Mouse (Mus musculus) heart, postnatal 4 days (tissue): ENCODE results near the gene Foxe3. TPM values are rescaled to one million over a fixed set of nuclear protein-coding genes. Genes with fewer than 3 reads are reported as not detected.
"Not testable (repeated sequence)": the region's sequence is repeated elsewhere in the genome, so short reads cannot be mapped to it uniquely, and the experiment has no call there.

Experiments used
- DNase-seq: peaks from one replicate; pipeline ENCODE4 v3.0.0; 2021
- total RNA-seq, 2 experiments: library from RNA; stranded (reverse); gene quantifications; 2 replicates each; pipeline ENCODE4 v1.2.3; 2021

Gene Foxe3
- not detected for total RNA-seq

DNA sequence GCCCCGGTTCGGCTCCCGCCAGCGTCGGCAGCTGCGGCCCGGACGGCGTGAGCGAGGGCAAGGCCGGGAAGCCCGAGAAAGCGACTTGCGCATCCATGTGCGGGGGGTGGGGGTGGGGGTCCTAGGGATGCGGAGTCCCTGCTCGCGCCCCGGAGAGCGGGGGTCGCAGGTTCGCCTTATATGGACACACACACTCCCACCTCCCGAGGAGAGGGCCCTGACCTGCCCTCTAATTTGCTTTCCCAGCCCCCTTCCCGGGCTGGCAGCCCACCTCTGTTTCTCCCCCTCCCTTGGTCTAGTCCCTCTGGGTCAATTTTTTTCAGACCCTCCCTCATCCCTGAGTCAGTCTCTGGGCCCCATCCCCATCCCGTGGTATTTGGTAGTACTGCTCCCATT is at the start of gene Foxe3:
Gene Foxe3, minus strand, starts transcription at position 97 of the 396 bp plus-strand sequence.
- no peak for DNase-seq

DNA sequence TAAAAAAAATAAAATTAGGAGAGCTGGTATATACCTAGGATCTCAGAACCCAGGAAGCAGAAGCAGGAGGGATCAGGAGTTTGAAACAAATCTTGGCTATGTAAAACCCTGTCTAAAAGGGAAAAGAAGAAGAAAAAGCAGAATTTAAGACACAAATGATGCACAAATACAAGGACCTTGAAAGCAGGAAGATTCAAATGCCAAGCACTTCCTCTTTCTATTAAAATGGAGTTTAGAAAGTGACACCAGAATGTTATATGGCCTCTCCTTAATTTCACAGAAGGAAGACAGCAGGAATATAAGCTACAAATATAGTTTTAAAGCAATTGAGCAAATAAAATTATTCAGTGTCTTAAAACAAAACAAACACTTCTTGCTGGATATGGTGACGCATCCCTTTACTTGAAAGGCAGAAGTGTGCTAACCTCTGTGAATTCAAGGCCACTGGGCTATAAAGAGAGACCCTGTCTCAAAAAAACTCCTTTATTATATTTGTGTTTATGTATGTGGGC is 47.5 kb upstream of the Foxe3 start:
- DNase-seq: no peak

DNA sequence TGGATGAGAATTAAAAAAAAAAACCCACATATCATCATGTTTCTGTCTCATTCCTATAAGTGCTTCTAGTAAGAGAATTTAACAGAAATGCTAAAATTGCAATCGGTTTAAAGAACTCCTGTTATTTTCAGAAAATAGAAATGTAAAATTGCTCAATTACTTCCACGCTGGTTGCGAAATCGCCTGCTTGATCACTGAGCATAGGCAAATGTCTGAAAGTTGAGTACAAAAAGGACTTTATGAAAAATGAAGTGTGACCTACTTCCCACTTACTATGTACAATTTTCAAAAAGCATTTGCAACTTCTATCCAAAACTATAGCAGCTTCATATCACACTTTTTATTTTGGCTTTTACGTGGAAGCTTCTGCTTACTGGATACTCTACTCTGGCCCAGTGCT is 44.9 kb upstream of the Foxe3 start:
- no peak for DNase-seq

DNA sequence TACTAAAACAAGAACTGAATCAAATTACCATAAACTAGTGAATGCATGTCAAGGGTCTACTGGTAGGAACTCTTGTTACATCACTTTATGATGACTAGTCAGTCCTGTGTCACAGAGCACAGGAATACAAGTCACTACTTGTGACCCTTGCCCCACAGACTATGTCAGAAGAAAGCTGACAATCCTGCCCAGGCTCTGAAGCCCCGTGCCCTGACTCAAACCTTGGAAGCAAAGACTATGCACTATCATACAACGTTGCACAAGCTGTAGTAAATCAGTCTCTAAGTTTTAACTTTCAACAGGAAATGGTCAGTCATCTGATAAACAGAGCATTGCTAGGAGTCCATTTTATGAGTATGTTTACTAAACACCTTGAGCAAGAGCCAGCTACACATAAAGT is 35.1 kb upstream of the Foxe3 start:
- DNase-seq: not testable (repeated sequence)

DNA sequence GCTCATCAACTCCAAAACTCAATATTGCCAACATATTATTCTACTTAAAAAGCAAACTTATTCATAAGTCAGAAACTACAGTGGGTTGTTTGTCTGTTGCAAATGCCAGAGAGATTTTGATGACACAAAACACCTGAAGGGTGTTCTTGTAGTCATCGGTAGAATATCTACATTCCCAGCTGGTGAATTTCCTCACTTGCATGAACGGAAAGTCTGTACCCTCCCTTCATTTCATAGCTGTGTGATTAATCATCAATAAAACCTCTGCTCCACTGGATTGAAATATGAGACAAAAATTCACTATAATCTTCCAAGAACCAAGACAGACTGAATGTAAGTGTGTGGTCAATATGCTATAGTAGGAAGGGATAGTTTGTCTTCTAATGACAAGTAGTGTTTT is 33.7 kb upstream of the Foxe3 start:
- DNase-seq: no peak

DNA sequence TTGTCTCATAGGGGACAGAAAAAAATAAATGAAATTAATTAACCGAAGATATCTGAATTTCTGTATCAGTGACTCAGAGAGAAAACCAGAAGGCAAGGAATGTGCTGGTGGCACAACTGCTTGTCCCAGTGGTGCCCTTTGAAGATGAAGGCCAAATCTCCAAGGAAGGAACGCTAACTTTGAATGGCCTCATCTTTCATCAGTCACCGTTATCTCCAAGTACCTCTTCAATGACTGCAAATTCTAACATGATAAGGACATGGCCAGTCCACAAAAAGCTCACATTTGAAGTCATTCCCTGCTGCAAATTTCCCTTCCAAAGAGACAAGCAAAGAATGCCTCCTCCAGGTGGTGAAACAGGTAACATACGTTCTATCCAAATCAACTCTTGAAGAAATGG is 33.0 kb upstream of the Foxe3 start:
- DNase-seq: no peak

DNA sequence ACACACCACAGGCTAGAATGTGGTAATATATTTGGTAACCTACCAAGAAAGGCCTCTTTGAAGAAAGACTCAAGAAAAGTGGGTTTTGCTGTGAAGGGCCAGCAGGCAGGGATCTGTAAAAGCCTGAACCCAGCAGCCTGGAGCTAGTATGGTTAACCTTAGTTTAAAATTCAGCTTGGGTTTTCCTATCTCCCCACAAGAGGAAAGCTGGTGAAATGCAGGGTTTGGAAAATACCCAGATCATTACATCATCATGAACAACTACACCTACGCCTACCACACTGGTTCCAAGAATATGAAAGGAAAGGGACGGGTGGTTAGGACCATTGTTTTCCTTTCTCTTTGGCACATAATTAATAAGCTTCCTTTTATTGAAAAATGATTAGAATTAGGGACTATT is 32.4 kb upstream of the Foxe3 start:
- DNase-seq: no peak

DNA sequence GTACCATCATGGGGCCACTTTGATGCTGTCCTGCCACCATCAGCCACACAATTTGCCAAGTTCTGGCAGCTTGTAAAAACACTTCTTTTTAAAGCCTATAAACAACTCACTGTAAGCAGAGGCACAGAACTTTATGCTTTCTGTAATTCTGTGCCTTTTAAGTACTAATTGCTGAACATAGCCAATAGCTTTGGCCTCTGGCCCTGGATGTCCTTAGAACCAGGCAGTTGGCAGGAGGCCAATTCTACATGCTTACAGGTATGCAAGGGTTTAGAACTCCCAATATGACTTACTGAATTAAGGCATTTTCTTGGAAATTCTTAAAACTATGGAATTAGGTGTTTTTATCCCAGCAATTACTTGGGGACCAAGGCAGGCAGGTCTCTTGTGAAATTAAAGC is 31.6 kb upstream of the Foxe3 start:
- peak; percentile 16 for DNase-seq

DNA sequence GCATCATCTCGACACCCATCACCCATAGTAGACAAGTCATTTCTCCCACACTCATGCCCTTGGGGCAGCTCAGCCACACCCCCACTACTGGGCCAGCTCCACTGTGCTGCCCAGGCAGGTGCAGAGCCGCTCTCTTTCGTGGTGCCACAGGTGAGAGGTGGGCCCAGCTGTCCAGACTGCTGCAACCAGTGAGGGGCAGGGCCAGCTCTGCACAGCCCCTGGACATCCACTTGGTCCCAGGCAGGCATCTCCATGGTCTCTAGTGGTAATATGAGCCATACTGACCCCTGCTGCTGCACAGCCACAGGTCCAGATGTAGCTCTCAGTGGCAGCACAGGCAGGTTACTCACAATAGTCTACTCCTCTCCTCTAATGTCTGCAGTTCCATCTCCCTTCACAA is 27.4 kb upstream of the Foxe3 start:
- DNase-seq: no peak

DNA sequence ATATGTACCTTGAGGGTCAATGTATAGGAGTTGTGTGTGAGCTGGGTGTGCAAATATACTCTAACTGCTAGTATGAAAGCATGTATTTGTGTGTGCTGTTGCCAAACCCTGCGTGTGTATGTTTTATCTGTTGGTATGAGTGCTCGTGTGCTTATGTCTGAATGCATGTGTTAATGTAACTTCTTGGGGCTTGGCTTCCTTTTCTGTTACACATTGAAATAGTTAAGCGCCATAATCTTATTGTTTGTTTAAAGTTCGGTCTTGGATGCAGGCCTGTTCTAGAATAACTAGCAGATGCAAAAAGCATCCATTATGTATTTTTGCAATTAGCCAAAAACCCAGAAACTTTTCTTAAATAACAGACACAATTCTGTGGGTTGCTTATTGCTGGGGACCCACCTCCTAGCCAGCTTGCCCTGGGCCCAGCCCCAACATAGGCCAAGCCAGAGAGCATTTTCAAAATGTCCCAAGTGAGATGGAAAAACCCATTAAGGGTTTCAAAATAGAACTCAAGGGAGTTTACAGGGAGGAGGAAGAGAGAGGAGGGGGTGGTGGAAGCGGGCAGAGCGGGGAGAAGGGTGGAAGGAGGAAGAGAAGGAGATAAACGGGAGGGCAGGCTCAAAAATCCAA is 22.2 kb upstream of the Foxe3 start:
- no peak for DNase-seq

DNA sequence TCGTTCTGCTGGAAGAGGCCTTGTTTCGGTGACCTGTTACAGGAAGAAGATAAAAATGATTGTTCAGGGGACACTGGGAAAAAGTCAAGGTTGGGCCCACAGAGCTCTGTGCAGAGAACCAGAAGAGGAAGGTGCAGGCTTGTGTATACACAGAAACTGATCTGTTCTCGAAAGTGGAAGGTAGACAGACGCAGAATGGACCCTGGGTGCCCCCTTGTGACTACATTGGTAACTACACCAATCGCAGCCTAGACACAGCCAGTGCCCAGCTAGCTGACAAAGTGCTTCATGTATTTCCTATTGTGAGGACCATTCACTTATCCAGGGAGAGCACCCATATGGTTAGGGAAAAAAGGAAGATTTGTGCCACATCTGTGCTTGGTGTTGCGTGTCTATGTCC is 21.6 kb upstream of the Foxe3 start:
- DNase-seq: peak; percentile 88

DNA sequence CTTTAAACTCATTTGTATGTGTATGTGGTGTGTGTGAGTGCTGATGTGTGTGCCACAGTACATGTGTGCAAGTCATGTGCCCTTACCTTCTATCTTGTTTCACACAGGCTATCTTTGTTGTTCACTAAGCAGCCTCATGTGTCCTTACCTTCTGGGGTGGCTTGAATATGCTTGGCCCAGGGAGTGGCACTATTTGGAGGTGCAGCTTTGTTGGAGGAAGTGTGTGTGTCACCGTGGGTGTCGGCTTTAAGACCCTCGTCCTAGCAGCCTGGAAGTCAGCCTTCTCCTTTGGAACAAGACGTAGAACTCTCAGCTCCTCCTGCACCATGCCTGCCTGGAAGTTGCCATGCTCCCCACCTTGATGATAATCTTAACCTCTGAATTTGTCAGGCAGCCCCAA is 20.6 kb upstream of the Foxe3 start:
- no peak for DNase-seq

DNA sequence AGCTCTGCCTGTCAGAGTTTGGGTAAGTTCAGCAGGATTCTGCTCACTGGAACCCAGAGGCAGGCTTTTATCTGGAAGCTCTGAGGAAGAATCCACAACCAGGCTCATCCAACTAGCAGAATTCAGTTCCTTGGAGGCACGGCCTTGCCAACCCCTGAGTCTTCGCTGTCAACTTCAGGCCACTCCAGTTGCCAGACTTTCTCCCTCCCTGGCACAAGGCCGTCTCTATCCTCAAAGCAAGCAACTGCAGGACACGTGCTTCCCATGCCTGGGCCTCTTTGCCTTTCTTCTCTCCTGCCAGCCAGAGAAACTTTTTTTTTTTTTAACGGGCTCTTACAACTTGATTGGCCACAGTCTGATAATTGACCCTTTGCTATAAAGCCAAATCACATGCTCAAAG is 19.2 kb upstream of the Foxe3 start:
- DNase-seq: no peak

DNA sequence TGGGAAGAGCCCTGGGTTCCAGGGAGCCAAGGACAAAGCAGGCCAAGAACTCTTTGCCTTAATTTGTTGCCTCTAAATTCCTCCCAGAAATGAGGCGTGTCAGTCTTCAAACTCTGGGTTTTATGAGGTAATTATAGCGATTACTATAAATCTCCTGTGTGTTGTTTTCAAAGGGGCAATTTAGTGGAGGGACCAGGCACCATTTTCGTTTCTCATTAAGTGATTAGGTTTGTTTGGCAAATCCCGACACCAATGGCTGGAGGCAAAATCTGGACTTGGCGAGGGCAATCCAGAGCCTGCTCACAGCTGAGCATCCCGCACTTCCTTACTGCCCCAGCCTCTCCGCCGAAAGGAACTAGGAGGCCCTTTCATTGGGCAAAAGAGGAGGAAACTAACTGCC is 16.8 kb upstream of the Foxe3 start:
- no peak for DNase-seq

DNA sequence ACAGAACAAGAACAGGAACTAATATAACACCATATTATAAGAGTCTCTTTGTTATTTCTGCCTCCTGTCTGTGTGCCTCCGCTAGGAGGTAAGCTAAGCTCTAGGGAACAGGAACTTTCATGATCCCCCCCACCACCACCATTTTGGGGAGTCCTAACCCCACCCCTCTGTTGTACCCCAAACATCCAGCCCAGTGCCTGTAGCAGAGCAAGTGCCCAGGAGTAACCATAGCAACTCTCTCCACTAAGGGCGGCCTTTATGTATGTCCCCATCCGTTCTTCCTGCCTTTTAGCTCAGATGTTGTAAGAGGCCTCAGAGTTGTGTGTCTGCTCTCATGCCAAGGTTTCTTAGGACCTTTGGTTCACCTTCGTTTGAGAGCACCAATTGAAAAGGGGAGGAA is 16.3 kb upstream of the Foxe3 start:
- no peak for DNase-seq

DNA sequence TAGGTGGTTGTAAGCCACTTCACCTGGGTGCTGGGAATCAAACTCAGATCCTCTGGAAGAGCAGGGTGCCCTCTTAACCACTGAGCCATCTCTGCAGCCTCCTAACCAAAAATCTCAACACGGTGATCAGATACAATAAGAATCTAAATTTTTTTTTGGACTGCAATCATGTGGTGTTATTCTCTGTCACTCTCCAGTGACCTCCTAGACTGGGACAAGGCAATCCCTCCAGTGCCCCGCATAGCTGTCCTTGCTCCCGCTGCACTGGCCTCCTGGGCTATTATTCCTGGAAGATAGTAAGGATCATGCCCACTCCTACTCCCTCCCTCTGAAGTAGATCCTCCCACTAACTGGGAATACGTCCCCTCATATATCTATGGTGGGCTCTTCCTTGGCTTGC is 15.5 kb upstream of the Foxe3 start:
- DNase-seq: no peak

DNA sequence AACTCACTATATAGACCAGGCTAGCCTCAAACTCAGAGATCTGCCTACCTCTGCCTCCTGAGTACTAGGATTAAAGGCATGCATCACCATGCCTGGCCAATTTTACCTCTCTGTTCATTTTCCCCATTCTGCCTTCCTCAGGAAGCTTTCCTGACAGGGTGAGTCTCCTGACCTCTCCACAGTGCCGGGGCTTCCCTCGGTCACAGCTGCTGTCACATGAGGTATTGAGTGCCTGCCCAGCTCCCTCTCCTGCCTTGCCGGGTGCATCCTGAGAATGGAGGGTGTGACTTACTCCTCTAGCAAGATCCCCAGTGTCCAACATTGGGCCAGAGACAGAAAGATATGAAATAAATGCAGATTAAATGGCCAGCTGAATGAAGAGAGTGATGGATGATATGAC is 12.4 kb upstream of the Foxe3 start:
- DNase-seq: no peak

DNA sequence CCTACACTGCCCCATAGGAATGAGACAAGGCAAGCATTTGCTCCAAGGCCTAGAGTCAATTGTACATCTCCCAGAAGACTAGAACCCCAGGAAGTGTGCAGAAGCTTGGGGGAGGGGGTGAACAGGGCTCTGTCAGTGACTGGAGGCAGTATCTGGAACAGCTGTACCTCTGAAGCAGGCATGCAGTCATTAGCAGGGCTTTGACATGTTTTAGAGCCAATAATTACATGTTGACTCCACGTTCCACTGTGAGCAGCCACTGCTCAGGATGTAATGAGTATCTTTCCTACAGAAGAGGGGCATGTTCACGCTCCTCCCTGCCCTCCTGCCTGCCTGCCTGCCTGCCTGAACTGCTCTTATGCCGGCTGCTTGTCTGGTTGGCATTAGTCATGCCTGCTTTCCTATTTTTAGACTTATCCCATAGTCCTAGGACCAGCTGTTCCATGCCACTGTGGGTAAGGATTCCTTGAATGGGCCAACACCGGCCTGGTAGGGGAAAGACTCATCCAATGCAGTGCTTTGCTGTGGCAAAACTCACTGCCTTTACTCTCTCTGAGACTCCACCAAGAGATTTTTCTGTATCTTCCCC is 11.7 kb upstream of the Foxe3 start:
- DNase-seq: no peak

DNA sequence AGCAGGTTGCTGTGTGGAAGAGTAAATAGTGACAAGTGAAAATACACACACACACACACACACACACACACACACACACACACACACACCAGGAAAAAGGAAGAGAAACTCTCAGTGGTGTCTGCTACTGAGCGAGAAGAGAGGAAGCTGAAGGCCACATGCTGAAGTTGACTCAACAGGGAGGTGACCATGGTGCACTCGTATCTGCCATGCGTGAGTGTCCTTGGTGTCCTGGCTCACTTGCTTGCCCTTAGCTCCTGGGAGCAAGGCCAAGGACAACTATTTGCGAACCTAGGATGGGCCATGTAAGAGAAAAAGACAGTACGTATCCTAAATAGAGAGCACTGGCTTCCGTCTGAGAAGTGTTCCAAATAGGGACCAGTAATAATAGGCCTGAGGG is 8.4 kb upstream of the Foxe3 start:
- DNase-seq: no peak

DNA sequence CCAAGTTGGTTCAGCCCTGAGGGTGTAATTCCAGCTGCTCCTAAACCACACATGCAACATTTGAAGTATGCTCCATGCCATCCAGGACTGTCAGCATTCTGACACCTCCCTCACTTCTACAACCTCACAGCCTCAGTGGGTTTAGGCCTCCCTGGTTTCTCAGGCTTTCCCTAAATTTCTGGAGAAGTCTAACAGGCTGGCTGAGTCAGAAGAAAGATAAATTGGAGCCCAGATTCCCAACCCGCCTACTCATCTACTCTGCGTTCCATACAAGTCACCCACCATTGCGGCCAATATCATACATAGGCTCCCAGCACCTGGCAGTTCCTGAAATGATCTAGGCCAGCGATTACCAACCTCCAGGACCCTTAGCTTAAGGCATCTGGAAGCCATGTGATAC is 6.9 kb upstream of the Foxe3 start:
- DNase-seq: no peak

DNA sequence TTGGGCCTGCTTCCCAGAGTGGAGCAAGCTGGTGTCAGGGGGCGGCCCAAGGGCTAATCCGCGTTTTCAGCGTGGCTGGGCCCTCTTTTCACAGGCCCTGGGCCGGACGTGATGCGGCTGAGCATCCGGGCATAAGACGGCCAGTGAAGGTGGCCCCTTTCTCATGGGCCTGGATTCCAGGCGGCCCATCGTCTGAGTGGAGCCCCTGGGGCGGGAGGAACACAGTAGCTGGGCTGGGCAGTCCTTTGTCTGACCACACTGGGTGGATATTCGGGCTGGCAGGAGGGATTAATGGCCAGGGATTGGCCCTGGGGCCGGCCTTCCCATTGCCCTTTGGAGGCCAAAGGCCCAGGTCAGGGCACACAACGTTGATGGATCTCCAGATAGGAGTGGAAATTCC is 3.3 kb upstream of the Foxe3 start:
- no peak for DNase-seq

DNA sequence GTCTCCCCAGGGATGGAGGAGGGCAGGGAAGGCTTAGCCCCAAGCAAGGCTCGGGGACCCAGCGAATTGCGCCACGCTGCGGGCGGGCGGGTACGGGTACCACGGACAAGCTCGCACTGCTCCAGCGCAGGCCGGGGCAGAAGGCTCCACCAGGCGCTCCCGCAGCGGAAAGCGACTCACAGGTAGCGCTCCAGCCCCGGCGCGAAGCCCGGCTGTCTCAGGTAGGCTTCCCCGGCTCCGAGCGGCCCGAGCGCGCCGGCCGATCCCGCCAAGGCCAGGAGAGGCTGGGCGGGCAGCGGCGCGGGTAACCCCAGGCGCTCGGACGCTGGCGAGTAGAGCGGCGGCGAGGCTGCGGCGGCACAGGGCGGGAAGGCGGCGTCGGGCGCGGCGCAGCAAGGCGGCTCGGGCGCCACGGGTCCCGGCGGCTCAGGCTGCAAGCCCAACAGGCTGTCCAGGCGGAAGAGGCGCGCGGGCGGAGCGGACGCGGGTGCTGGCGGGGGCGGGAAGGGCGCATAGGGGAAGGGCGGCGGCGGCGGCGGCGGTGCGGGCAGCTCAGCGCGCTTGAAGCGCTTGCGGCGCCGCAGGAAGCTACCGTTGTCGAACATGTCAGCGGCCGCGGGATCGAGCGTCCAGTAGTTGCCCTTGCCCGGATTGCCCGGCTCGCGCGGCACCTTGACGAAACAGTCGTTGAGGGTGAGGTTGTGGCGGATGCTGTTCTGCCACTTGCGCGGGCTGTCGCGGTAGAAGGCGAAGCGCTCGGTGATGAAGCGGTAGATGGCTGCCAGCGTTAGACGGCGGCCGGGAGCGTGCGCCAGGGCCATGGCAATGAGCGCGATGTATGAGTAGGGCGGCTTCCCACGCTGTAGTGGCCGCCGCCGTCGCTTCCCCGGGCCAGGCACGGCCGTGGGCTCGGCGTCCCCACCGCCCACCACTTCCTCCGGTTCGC is 569 bp downstream of the Foxe3 start:
- peak; percentile 32 for DNase-seq

DNA sequence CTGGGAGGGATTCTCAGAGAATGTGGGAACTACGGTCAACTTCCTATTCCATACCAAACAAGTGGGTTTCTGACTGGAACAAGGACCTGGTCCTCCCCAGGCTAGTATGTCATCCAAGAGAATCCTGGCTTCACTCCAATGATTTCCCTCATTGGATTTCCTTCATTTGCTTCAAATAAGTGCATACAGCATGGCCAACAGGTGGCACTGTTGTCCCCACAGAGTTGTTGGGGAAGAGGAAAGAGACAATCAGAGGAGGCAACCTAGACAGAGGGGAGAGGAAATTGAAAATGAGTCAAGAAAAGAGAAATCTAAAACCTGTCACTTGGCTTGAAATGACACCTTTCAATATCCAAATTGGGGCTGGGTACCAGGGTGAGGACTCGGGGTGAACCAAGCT is 8.7 kb downstream of the Foxe3 start:
- peak; percentile 66 for DNase-seq

DNA sequence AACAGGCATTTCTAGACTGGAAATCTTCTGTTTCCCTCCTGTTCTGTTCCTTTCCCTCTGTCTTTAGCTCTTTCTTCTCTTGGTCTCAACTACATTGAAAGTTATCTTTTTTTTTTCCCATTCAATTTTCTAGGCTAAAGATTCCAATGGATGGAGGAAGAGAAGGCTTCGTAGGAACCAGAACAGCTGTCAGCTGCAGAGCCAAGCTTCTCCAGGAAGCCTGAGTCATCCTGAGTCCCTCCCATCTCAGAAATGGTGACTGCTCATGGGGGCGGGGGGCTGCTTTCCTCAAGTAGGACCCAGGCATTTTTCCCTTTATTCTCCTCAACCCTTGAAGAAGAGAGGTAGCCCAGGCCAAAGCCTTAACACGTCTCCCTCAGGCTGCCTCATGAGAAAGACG is 9.8 kb downstream of the Foxe3 start:
- DNase-seq: no peak
